Mouse (Mus musculus): ENCODE data around the gene Cwc15.

DNA sequence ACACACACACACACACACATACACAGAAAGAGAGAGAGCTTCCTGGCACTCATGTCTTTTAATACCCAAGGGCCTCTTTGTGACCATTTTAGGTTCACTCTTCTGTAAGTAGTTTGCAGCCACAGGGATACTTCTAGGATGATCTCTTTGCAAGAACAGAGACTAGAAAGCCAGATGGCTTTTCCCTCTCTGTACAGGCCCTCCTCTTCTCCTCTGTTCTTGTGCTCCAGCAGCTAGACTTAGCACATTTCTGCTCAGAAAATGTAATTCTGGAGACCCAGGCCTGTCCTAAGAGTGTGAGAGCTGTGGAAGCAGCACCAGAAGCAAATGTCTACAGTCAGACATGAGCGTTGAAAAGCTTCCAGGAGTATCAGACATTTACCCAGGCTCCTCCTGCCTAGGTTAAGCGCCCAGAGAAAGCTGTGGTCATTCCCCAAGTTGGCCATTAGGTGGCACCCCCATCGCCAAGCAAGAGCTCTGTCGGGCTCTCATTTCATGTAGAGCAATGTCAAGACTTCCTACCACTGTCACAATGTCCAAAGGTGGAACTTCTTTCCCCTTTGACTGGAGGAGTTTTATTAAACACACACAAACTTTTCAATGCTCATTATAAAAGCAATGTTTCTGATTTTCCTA, 23.1 kb downstream of the Cwc15 start:
- TF ChIP-seq CTCF (IDR thresholded peaks at IDR 0.05; ENCODE audit: borderline replicate concordance, insufficient read depth, low read depth, low read length) (peak; percentile 85), POLR2A (IDR thresholded peaks at IDR 0.05; ENCODE audit: borderline replicate concordance, insufficient read depth, low read length) (no peak)

Data from cerebellum, adult 2 months (tissue).